Mouse (Mus musculus) embryo, embryonic 10 days (tissue): ENCODE results near the gene Pdcd7.

Source experiments
- DNase-seq: peaks from one replicate; pipeline ENCODE4 v3.0.0-alpha.2; 2015; ENCODE audit warnings: low spot score

Gene Pdcd7

DNA sequence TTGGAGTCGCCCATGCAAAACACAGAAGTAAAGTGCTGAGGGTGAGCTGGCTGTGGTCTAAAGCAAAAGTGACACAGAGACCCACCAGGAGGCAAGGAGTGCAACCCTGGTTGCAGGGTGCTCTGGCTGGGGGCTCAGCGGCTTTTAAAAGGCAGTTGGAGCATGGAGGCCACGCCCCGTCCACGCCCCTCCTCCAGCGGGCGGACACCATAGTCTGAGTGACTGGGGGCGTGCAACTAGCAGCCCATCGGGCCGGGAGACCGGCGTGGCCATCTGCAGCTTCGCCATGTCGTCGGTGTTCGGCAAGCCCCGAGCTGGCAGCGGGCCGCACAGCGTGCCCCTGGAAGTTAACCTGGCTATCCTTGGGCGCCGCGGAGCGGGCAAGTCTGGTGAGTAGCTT, 52.4 kb downstream of the Pdcd7 start, which contains the start of gene Rasl12:
Rasl12 (plus strand) TSS at position 228 of the 400 bp plus-strand sequence.
- DNase-seq = peak; percentile 92

DNA sequence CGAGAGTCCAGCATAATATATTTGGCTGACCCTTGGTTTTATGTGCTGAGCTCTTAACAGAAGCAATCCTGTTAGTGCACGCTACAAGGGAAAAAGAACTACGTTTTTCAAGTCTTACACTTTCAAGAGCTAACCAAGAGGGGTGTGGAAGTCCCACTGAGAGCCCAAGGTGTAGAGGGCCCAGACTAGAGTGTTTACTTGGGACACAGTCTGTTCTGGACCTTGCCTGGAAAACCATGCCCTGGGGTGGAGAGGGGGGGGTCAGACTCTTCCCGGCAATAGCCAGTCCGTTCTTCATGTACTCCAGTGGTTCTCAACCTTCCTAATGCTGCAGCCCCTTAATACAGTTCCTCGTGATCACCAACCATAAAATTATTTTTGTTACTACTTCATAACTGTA, 54.0 kb downstream of the Pdcd7 start:
- no peak for DNase-seq

DNA sequence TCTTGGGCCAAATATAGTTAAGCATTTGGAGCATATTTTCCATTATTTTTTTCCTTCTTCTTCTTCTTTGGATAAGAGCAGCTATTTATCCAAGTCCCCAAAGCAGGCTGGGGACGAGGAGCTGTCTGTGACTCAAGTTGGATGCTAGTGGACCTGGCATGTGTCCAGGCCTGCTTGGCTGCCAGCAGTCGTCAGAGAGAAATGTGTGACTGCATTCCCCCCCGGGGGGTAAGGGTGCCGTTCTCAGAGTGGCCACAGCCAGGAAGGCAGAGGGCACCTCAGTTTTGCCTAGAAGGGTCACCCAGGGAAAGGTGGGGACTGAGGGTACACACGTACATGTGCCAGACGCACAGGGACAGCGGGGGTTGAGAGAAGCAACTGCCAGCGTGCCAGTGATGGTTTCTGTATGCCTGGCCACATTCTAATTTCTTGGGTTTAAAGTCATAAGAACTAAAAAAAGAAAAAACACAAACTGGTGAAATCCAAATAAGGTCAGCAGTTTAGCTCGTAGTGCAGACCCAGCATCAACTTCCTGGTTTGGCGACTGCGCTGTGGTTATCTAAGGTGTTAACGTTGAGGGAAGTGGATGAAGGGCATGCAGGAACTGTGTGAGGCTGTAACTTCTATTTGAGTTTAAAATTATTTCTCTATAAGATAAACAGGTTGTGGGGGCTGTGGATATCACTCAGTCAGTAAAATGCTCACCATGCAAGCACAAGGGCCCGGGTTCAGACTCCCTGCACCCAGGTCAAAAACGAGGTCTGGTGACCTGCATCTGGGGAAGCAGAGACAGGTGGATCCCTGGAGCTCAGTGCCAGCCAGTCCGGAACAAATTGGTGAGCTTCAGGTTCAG, 58.7 kb downstream of the Pdcd7 start:
- DNase-seq = no peak

DNA sequence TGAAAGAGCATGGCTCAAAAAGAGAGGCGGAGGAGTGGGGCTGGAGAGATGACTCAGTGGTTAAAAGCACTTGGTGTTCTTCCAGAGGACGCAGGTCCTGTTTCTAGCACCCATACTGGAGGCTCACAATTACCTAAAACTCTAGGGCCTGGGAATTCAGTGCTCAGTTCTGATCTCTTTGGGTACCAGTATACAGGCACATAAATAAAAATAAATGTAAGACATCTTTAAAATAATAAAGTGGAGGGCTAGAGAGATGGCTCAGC, 59.2 kb downstream of the Pdcd7 start:
- DNase-seq = no peak

GRCm38 (mm10) chr9:65407327-65407726, 61.4 kb downstream of the Pdcd7 start:
- DNase-seq = no peak

DNA sequence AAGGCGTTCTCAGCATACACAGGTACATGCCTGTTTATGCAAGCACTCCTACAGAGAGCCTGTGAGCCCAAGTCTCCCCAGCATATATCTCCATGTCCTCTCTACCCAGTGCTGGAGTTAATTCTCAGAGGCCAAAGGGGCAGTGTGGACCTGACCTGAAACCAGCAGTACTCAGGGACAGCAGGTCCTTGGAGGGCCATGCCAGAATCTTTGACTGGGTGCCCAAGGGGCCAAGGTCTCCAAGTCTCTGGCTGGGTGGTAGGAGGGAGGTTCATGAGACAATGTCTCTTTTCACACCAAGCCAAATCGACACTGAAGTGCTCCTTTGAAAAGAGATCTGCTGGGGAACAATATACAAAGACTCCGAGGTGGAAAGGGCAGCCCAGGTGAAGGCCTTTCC, 62.0 kb downstream of the Pdcd7 start:
- DNase-seq = no peak

DNA sequence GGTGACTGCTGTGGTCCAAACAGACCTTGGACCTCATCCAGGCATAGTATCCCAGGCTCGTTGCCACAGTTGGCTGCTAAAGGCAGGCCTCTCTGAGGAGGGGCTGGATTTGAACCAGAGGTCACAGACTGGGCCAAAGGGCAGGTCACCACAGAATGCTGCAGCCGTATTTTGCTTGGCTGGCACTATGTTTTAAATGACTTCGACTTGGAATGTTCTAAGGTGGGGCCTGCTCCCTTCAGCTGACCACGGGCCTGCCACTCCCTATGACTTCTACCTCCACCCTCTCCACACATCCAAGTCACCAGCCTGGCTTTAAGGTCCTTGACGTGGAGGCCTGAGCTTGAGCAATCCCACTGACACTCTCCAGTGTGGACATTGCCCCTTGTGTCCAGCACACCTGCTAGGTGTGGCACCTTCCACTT, 63.0 kb downstream of the Pdcd7 start:
- DNase-seq = no peak
